Mouse (Mus musculus): Measurements from ENCODE around the gene Vmn2r72. TPM values are rescaled to one million over a fixed set of nuclear protein-coding genes. Genes with fewer than 3 reads are reported as not detected.

The Vmn2r72 gene
- not detected for total RNA-seq (2021)
- long read RNA-seq, experiment 1 = 0 reads
- long read RNA-seq, experiment 2 = 0 reads

GRCm38 (mm10) chr7:85754997-85755396, at the start of gene Vmn2r72:
TSS of gene Vmn2r72 (minus strand) at chr7:85755097.
- no peak for DNase-seq
- intact Hi-C loops (cut with DNase I; ENCODE audit: low total_unique reads) = no loop called here

Other genes with a start within 250 kb of the Vmn2r72 start
- not detected for gene Vmn2r71, start 192.0 kb downstream of the Vmn2r72 start, total RNA-seq (2021)
- gene Vmn2r70, start 185.9 kb downstream of the Vmn2r72 start, total RNA-seq (2021) = not detected
- not detected for gene Vmn2r73, start 121.2 kb upstream of the Vmn2r72 start, total RNA-seq (2021)
- not detected for gene Vmn2r74, start 206.5 kb upstream of the Vmn2r72 start, total RNA-seq (2021)

Measured in gastrocnemius, postnatal 14 days (tissue).